Mouse (Mus musculus) lung, embryonic 15.5 days (tissue): ENCODE data around the gene Hoxa11. TPM values are rescaled to one million over a fixed set of nuclear protein-coding genes. Genes with fewer than 3 reads are reported as not detected.
A peak's percentile ranks its signal among the peaks of the same experiment; 100 is the strongest.

ENCODE experiments used
- ATAC-seq: fragments of 200-750 bp; cut with Nextera tagmentation; 2 replicates; pipeline ENCODE4 v1.8.0; 2017; ENCODE audit warnings: moderate number of reproducible peaks, borderline replicate concordance; ENCODE audit not compliant: low FRiP score, low TSS enrichment; ENCODE audit errors: extremely low read depth
- H3K27ac ChIP-seq: fragments of 300-500 bp; sonication (generic); 2 replicates; pipeline ENCODE4 v1.5.1; 2015; ENCODE audit warnings: moderate library complexity, mild to moderate bottlenecking, inconsistent platforms
- H3K27me3 ChIP-seq: fragments of 300-500 bp; sonication (generic); 2 replicates; pipeline ENCODE4 v1.6.1; 2015; ENCODE audit warnings: inconsistent platforms
- H3K36me3 ChIP-seq: fragments of 300-500 bp; sonication (generic); 2 replicates; pipeline ENCODE4 v1.6.1; 2015; ENCODE audit warnings: inconsistent platforms
- H3K4me1 ChIP-seq: fragments of 300-500 bp; sonication (generic); 2 replicates; pipeline ENCODE4 v1.6.1; 2015; ENCODE audit warnings: inconsistent platforms
- H3K4me2 ChIP-seq: fragments of 300-500 bp; sonication (generic); 2 replicates; pipeline ENCODE4 v1.6.1; 2015; ENCODE audit warnings: inconsistent platforms, mild to moderate bottlenecking, moderate library complexity
- H3K4me3 ChIP-seq: fragments of 300-500 bp; sonication (generic); 2 replicates; pipeline ENCODE4 v1.5.1; 2015; ENCODE audit warnings: mild to moderate bottlenecking, inconsistent platforms
- H3K9ac ChIP-seq: fragments of 300-500 bp; sonication (generic); 2 replicates; pipeline ENCODE4 v1.6.1; 2015; ENCODE audit warnings: inconsistent platforms
- H3K9me3 ChIP-seq: fragments of 300-500 bp; sonication (generic); 2 replicates; pipeline ENCODE4 v1.6.1; 2016; ENCODE audit warnings: inconsistent platforms
- WGBS: fragments of 180-500 bp; shearing (Covaris S2); methylation state at CpG from one replicate; pipeline ENCODE4 v1.1.7; 2015; 5-methylcytosine and 5-hydroxymethylcytosine counted together
- polyA plus RNA-seq: library from polyadenylated mRNA; unstranded; fragments of >200 nt; fragmentation: Nextera tagmentation; extraction: Ambion mirVana; gene quantifications from 2 replicates; pipeline ENCODE4 v1.2.1, GENCODE M21; 2015

Hoxa11 gene
- polyA plus RNA-seq, 1 experiment from 2014 or later: not detected

GRCm38 (mm10) chr6:52220003-52220864 is 25.4 kb downstream of the Hoxa11 start:
- peaks cover 99% of the 10 kb centered on the region for H3K27me3 ChIP-seq
- no peaks in the 10 kb centered on the region for H3K9me3 ChIP-seq
- no peak overlapping the region for H3K9ac ChIP-seq
- WGBS: 57% methylated on average over 32 of the region's 32 CpGs
- no peak overlapping the region for H3K4me3 ChIP-seq
- H3K27ac ChIP-seq: no peak overlapping the region
- no peaks in the 10 kb centered on the region for H3K36me3 ChIP-seq
- H3K4me2 ChIP-seq: no peak overlapping the region
- ATAC-seq: no peak
- peaks cover 31% of the 10 kb centered on the region for H3K4me1 ChIP-seq

- ATAC-seq: no peak
- Histone ChIP-seq H3K9me3 (no peaks in the 10 kb centered on the region), H3K9ac (no peak overlapping the region), H3K27me3 (peaks cover 99% of the 10 kb centered on the region), H3K4me1 (peaks cover 31% of the 10 kb centered on the region), H3K4me2 (no peak overlapping the region), H3K27ac (no peak overlapping the region), H3K36me3 (no peaks in the 10 kb centered on the region), H3K4me3 (no peak overlapping the region)
- WGBS: 58% methylated on average over 9 of the region's 9 CpGs
Measured at GRCm38 (mm10) chr6:52219234-52219942, 26.2 kb downstream of the Hoxa11 start.

GRCm38 (mm10) chr6:52218643-52219215 is 26.9 kb downstream of the Hoxa11 start:
- Histone ChIP-seq H3K4me1 (peaks cover 31% of the 10 kb centered on the region), H3K9me3 (no peaks in the 10 kb centered on the region), H3K36me3 (no peaks in the 10 kb centered on the region), H3K4me2 (no peak overlapping the region), H3K27ac (no peak overlapping the region), H3K4me3 (no peak overlapping the region), H3K9ac (no peak overlapping the region), H3K27me3 (peaks cover 99% of the 10 kb centered on the region)
- no peak for ATAC-seq
- 27% methylated on average over 14 of the region's 14 CpGs for WGBS

- Histone ChIP-seq H3K9ac (no peak overlapping the region), H3K36me3 (no peaks in the 10 kb centered on the region), H3K27me3 (peaks cover 99% of the 10 kb centered on the region), H3K9me3 (no peaks in the 10 kb centered on the region), H3K27ac (no peak overlapping the region), H3K4me2 (peak overlapping the region; percentile 69), H3K4me3 (peak overlapping the region; percentile 44), H3K4me1 (peaks cover 32% of the 10 kb centered on the region)
- 12% methylated on average over 23 of the region's 23 CpGs for WGBS
- ATAC-seq: no peak
Measured at GRCm38 (mm10) chr6:52217895-52218642, 27.5 kb downstream of the Hoxa11 start.

GRCm38 (mm10) chr6:52217459-52217768 is 28.2 kb downstream of the Hoxa11 start:
- WGBS: 1% methylated on average over 25 of the region's 25 CpGs
- H3K27ac ChIP-seq: no peak overlapping the region
- no peak overlapping the region for H3K9ac ChIP-seq
- peaks cover 99% of the 10 kb centered on the region for H3K27me3 ChIP-seq
- peak; percentile 40; the same call in 1 of the 2 replicates for ATAC-seq
- peaks cover 35% of the 10 kb centered on the region for H3K4me1 ChIP-seq
- H3K4me3 ChIP-seq: peak overlapping the region; percentile 44
- H3K4me2 ChIP-seq: peak overlapping the region; percentile 69
- no peaks in the 10 kb centered on the region for H3K9me3 ChIP-seq
- no peaks in the 10 kb centered on the region for H3K36me3 ChIP-seq

GRCm38 (mm10) chr6:52216691-52217458 is 28.7 kb downstream of the Hoxa11 start:
- ATAC-seq: no peak
- Histone ChIP-seq H3K27me3 (peaks cover 99% of the 10 kb centered on the region), H3K9me3 (no peaks in the 10 kb centered on the region), H3K4me2 (peak overlapping the region; percentile 69), H3K9ac (no peak overlapping the region), H3K27ac (no peak overlapping the region), H3K4me1 (peaks cover 32% of the 10 kb centered on the region), H3K36me3 (no peaks in the 10 kb centered on the region), H3K4me3 (peak overlapping the region; percentile 44)
- WGBS: 3% methylated on average over 60 of the region's 60 CpGs

- 5% methylated on average over 30 of the region's 30 CpGs for WGBS
- Histone ChIP-seq H3K27ac (no peak overlapping the region), H3K4me3 (peak overlapping the region; percentile 44), H3K27me3 (peaks cover 100% of the 10 kb centered on the region), H3K9ac (no peak overlapping the region), H3K9me3 (no peaks in the 10 kb centered on the region), H3K36me3 (no peaks in the 10 kb centered on the region), H3K4me2 (peak overlapping the region; percentile 69), H3K4me1 (peaks cover 26% of the 10 kb centered on the region)
- no peak for ATAC-seq
Measured at GRCm38 (mm10) chr6:52215771-52216535, 29.7 kb downstream of the Hoxa11 start.

- Histone ChIP-seq H3K9ac (no peak overlapping the region), H3K4me2 (no peak overlapping the region), H3K4me1 (peaks cover 26% of the 10 kb centered on the region), H3K27ac (no peak overlapping the region), H3K4me3 (no peak overlapping the region), H3K36me3 (no peaks in the 10 kb centered on the region), H3K9me3 (no peaks in the 10 kb centered on the region), H3K27me3 (peaks cover 98% of the 10 kb centered on the region)
- 30% methylated on average over 3 of the region's 3 CpGs for WGBS
- ATAC-seq: no peak
Measured at GRCm38 (mm10) chr6:52215070-52215469, 30.5 kb downstream of the Hoxa11 start.

- Histone ChIP-seq H3K9me3 (no peaks in the 10 kb centered on the region), H3K9ac (no peak overlapping the region), H3K27me3 (peaks cover 98% of the 10 kb centered on the region), H3K4me2 (0 out of 2 replicates have a peak overlapping the region, but pooled peaks have one; percentile 61), H3K27ac (no peak overlapping the region), H3K36me3 (no peaks in the 10 kb centered on the region), H3K4me3 (no peak overlapping the region), H3K4me1 (peaks cover 26% of the 10 kb centered on the region)
- WGBS: 34% methylated on average over 5 of the region's 5 CpGs
- no peak for ATAC-seq
Measured at GRCm38 (mm10) chr6:52214271-52214670, 31.3 kb downstream of the Hoxa11 start.

GRCm38 (mm10) chr6:52213119-52213986 is 32.3 kb downstream of the Hoxa11 start, which contains the start of the genes Hoxa3 and Gm28308:
Gene Hoxa3 (minus strand): TSS chr6:52213336.
Gene Gm28308 (minus strand): TSS chr6:52213339.
- peak within 1 kb of the TSS; percentile 35 for H3K9ac ChIP-seq
- H3K36me3 ChIP-seq: no peaks in the 10 kb centered on the region
- H3K4me1 ChIP-seq: peaks cover 26% of the 10 kb centered on the region
- H3K4me3 ChIP-seq: peak within 1 kb of the TSS; percentile 42
- WGBS: 10% methylated on average over 38 of the region's 38 CpGs
- H3K4me2 ChIP-seq: peak within 1 kb of the TSS; percentile 61
- no peaks in the 10 kb centered on the region for H3K9me3 ChIP-seq
- H3K27ac ChIP-seq: peak within 1 kb of the TSS; percentile 57
- peaks cover 98% of the 10 kb centered on the region for H3K27me3 ChIP-seq
- no peak for ATAC-seq
